Mouse (Mus musculus): ENCODE results near the gene Nipal3.

Gene Nipal3

GRCm38 (mm10) chr4:135433443-135434394, 61.1 kb downstream of the Nipal3 start, which contains the start of gene Rcan3:
Gene Rcan3, minus strand, starts transcription at chr4:135433853.
- peak; percentile 60 for DNase-seq (ENCODE audit: low spot score)

GRCm38 (mm10) chr4:135433086-135433442, 61.8 kb downstream of the Nipal3 start:
- no peak for DNase-seq (ENCODE audit: low spot score)

- no peak for DNase-seq (ENCODE audit: low spot score)
Measured at GRCm38 (mm10) chr4:135429990-135430760, 64.7 kb downstream of the Nipal3 start.

GRCm38 (mm10) chr4:135429383-135429782, 65.5 kb downstream of the Nipal3 start:
- DNase-seq (ENCODE audit: low spot score), result no peak

DNA sequence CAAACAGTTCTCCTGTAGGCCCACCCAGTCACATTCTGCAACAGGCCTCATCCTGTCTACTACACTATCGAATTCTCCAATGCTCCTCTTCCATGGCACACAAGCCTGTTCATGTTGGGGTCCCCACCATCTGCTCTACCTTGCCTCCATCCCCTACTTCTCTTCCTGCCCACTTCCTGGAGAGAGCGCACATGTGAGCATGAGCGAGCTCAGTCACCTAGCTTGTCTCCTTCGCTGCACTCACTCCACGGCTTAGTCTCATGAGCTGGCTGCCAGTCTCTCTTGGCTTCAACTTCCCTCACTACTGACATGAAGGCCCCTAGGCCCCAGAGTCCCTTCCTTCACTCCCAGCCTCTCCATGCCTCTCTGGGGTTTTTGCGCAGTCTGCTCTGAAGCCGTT, 68.3 kb downstream of the Nipal3 start:
- DNase-seq (ENCODE audit: low spot score), result no peak

- DNase-seq (ENCODE audit: low spot score), result peak; percentile 73
Measured at GRCm38 (mm10) chr4:135425625-135426024, 69.2 kb downstream of the Nipal3 start.

DNA sequence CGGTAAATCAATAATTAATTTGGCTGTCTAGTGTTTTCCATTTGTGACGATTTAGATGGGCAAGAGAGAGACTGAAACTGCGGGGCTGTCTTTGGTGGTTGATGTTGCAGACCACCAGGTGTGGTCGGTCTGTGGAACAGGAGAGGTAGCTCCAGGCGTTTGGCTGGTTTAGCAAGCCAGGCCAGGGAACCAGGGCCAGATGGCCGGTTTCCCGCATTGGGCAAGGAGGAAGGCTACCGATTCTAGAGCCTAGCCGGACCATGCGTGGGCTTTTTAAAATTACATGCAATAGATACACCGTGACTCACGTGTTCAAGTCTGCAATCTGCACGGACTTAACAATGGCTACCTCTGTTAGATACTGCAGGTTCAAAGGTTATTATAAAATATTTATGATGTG, 73.9 kb downstream of the Nipal3 start:
- no peak for DNase-seq (ENCODE audit: low spot score)

- no peak for DNase-seq (ENCODE audit: low spot score)
Measured at GRCm38 (mm10) chr4:135420416-135420815, 74.4 kb downstream of the Nipal3 start.

DNA sequence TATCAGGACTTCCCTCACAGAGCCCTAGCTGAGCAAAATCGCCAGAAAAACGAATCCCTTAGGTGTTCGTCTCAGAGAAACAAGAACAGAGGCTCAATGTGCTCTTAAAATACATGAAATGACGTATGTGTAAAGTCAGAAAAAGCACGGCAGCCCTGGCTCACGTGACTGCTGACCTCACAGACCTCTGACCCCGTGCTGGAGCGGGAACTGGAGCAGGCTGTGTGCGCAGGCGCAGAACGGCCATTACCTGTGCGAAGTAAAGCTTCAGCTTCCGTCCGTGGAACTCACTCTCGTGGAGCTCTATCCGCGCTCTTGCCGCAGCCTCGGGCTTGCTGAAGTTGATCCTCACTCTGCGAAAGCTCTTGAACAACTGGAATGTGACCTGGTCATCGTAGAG, 74.8 kb downstream of the Nipal3 start:
- DNase-seq (ENCODE audit: low spot score), result no peak

- DNase-seq (ENCODE audit: low spot score), result no peak
Measured at GRCm38 (mm10) chr4:135416367-135416766, 78.5 kb downstream of the Nipal3 start.

DNA sequence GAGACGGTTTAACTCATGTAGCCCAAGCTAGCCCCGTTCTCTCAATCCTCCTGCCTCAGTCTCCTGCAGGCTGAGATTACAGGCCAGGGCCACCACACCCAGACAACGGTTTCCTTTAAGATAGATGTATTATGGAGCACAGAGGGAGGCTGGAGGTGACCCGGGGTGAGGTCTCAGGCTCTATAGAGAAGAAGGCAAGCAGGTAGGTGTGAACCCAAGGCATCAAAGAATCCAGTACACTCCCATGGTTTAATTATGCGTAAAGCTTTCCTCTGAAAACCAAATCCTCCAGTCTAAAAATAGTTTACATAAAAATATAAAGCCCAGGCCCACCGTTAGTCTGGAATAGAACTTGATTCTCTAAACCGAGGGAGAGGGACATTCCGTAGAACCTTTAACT, 81.3 kb downstream of the Nipal3 start:
- DNase-seq (ENCODE audit: low spot score), result no peak

DNA sequence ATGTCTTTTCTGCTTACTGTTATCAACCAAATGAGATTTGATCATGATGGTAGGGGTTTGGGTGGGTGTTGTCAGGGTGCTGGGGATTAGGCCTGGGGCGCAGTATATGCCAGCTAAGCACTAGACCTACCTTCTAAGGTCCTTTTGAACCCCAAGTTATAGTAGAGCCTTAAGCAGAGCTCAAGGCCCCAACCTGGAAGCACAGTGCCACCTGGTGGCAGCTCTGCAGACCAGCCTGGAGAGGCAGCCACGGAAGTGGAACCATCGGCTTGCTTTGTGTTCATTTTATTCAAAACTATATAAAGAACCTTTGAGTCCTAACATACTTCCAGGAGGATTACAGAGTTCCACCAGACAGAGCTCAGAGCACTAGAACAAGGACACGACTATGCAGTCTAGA, 83.2 kb downstream of the Nipal3 start:
- DNase-seq (ENCODE audit: low spot score), result peak; percentile 36

DNA sequence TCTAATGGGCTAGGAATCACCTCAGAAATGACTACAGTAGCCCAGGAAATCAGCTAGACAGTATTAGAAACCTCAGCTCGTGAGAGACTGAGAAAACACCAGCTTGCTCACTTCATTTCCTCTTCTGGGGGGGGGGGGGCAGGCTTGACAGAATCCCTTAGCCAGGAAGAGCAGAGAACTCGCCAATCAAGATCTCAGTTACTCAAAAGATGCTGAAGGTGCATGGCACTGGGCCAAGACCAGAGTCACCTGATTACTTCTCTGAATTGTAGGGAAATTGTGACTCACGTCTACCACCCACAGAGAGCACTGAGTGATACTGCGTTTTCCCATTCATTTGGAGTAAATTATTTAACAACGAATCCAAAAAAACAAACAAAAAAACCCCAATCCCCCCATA, 88.7 kb downstream of the Nipal3 start:
- peak; percentile 33 for DNase-seq (ENCODE audit: low spot score)

- DNase-seq (ENCODE audit: low spot score), result no peak
Measured at GRCm38 (mm10) chr4:135404916-135405315, 89.9 kb downstream of the Nipal3 start.

DNA sequence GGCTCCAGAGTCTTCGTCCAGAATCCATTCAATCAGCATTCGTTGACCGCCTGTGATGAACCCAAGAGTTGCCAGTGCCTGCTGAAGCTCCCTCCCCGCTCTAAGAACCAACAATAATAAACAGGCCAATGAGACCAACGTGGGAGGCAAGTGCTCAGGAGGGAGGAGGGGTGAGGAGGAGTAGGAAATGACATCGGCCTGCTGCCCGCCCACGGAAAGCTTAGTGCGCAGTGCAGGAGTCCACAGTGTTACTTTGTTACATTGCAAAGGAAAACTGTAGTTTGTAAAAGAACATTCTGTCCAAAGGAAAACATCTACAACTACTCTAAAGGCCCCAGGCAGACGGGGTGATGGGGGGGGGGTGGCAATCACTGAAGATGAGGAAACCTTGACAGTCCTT, 90.8 kb downstream of the Nipal3 start:
- no peak for DNase-seq (ENCODE audit: low spot score)

- DNase-seq (ENCODE audit: low spot score), result no peak
Measured at GRCm38 (mm10) chr4:135401881-135402280, 93.0 kb downstream of the Nipal3 start.

DNA sequence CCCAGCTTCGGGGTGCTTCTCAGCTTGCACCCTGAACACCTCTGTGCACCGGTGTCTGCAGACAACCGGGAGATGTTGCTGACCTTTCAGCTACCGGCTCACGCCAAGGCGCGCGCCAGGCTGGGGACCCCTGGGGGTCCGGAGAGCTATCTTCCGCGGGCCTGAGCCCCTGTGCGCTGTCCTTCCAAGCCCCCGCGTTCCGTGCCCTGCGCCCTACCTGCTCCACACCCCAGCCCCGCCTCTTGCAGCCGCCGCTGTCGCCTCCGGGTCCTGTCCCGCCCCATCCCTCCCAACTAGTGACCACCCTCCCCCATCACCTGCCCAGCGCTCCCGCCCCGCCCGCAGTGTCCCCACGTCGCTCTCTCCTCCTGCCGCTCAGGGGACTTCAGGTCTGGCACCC, 96.8 kb downstream of the Nipal3 start, which contains the start of gene Ncmap:
TSS of gene Ncmap (minus strand) at position 237 of the 400 bp plus-strand sequence.
- no peak for DNase-seq (ENCODE audit: low spot score)

- no peak for DNase-seq (ENCODE audit: low spot score)
Measured at GRCm38 (mm10) chr4:135397551-135397950, 97.3 kb downstream of the Nipal3 start.

DNA sequence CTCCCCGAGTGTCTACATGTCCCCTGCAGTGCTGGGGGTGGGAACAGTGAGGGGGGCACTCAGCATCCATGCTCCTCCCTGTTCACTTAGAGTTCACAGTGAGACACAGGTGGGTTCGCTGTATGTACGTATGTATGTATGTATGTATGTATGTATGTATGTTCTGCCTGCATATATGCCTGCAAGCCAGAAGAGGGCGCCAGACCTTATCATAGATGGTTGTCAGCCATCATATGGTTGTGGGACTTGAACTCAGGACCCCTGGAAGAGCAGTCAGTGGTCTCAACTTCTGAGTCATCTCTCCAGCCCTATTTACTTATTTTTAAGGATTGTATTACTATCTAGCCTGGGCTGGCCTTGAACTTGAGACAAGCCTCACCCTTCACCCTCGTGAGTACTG, 98.5 kb downstream of the Nipal3 start:
- no peak for DNase-seq (ENCODE audit: low spot score)
